Mouse (Mus musculus) telencephalon, adult 2 months (tissue): ENCODE results near the gene Arfgef2.

Experiments
- DNase-seq: peaks from one replicate; pipeline ENCODE4 v3.0.0-alpha.2; 2011; ENCODE audit warnings: low read depth, low spot score

Arfgef2 gene

GRCm38 (mm10) chr2:166856366-166856765 is 51.0 kb downstream of the Arfgef2 start:
- no peak for DNase-seq

DNA sequence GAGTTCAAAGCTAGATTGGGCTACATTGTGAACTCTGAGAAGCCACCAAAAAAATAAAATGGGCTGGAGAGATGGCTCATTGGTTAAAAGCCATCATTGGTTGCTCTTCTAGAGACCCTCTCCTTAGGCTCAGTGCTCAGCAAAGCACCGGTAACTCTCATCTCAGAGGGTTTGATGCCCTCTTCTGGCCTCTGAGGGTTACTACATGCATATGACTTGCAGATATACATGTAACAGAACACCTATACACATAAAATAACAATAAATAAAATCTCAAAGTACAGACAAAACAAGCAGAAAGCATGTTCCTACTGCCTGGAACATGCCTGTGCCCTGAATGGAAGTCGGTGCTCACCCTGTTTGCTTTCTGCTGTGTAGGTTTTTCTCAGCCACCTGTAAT is 51.7 kb downstream of the Arfgef2 start:
- DNase-seq: no peak

DNA sequence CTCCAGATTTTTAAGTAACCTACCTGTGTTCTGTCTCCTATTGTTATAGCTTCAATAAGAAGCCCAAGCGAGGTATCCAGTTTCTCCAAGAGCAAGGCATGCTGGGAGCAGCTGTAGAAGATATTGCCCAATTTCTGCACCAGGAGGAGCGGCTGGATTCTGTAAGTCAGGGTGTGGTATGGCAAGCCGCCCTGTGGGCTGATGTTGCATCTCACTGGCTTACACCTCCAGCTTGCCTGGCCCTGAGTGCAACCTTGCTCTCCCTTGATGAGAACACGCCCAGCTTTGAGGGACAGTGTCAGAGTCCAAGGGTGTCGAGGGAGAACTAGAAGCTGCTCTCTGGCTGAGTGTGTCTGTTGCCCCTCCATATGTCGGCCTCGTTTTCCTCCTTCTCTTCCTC is 53.8 kb downstream of the Arfgef2 start:
- DNase-seq: no peak

GRCm38 (mm10) chr2:166862505-166862904 is 57.1 kb downstream of the Arfgef2 start:
- no peak for DNase-seq

DNA sequence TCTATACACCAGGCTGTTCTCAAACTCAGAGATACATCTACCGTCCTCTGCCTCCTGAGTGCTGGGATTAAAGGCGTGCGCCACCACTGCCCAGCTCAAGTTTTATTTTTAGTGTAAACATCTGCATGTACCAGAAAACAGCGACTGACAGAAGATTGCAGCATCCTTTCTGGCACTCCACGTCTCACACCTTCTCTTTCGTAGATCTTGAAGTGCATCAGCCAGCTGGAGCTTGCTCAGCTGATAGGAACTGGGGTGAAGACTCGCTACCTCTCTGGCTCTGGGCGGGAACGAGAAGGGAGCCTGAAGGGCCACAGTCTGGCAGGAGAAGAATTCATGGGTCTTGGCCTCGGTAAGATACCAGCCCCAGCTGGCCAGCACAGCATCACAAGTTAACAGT is 60.1 kb downstream of the Arfgef2 start:
- DNase-seq: no peak

- DNase-seq: no peak
Observed at GRCm38 (mm10) chr2:166870271-166870865, 65.0 kb downstream of the Arfgef2 start.

DNA sequence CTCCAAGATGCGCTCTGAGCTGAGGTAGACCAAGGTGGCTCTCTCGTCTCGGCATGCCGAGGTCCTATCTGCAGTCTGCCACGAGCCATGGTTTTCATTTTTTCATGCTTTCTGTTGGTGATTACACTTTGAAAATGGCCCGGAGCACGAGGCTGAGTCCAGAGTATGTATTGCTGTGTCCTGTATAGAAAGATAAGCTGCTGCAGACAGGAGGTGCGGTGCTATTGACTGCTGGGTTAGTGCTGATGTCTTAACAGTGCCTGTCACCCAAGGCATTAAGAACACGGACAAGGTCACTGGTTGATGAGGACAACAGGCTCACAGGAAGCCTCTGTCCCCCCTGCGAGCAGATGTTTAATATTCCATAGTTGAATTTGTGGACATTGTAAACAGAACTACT is 65.5 kb downstream of the Arfgef2 start:
- DNase-seq: no peak

- DNase-seq: no peak
Observed at GRCm38 (mm10) chr2:166874675-166875280, 69.4 kb downstream of the Arfgef2 start.

DNA sequence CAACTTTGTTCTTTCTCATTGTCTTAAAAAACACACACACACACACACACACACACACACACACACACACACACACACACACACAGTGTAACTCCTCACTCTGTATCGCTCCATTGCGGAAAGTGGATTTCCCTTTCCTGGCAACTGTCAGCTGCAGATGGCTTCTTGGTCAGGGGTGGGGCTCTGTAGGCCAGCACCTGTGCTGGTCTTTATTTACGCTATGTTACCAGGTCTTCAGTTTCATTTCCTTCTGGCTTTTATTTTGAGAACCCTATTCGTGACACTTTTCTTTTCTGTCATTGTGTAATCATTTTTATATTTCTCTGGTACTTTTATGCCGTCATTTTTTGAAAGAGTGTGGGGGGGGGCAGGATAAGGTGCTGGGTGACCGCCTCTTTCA is 70.2 kb downstream of the Arfgef2 start:
- no peak for DNase-seq

- no peak for DNase-seq
Observed at GRCm38 (mm10) chr2:166876331-166876730, 70.9 kb downstream of the Arfgef2 start.

DNA sequence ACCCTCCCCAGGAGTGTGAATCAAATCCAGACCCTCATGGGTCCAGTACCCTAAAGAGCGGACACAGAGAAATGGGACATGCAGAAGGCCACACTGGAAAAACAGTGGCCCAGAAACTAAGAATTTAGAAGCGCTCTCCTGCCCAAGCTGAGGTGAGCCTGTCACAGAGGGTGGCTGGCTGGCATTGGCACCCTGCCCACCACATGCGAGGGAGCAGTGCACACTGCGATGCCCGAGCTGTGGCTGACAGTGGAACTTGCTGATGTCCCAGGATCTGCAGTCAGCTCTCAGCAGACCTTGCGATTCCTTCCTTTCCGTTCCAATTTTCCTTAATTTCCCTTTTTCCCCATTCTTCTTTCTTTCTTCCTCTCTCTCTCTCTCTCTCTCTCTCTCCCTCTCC is 79.7 kb downstream of the Arfgef2 start:
- DNase-seq: no peak

DNA sequence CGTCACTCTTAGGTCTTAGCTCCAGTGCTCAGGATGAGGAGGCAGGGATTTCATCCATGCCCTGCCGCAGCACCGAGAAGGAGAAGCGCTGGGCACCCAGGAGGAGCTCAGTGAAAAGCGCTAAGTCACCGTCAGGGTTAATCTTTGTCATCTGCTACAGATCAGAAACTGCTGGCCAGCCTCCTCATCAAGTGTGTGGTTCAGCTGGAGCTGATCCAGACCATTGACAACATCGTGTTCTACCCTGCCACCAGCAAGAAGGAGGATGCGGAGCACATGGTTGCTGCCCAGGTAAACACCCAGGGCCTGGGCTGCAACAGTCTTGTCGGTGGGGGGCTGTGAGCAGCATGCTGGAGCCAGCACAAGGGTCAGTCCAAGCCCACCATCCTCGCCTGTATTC is 80.2 kb downstream of the Arfgef2 start:
- DNase-seq: no peak

DNA sequence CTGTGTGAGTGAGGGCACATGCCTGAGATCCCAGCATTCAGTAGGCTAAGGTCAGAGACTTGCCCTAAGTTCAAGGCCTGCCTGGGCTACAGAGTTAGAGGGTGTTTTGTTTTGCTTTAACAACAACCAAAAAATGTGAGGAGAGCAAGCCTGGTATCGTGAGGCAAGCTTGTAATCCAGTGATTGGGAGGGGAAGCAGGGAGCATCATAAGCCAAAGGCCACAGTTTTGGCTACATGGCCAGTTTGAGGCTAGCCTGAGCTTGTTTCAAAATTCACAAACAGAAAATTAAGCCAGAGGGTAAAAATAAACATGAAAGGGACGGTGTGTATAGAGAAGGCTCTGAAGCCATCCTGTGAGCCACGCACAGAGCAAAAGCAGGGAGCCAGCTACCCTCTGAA is 80.8 kb downstream of the Arfgef2 start:
- DNase-seq: no peak

GRCm38 (mm10) chr2:166887816-166888215 is 82.4 kb downstream of the Arfgef2 start:
- DNase-seq: no peak

- no peak for DNase-seq
Observed at GRCm38 (mm10) chr2:166891366-166891880, 86.0 kb downstream of the Arfgef2 start.

DNA sequence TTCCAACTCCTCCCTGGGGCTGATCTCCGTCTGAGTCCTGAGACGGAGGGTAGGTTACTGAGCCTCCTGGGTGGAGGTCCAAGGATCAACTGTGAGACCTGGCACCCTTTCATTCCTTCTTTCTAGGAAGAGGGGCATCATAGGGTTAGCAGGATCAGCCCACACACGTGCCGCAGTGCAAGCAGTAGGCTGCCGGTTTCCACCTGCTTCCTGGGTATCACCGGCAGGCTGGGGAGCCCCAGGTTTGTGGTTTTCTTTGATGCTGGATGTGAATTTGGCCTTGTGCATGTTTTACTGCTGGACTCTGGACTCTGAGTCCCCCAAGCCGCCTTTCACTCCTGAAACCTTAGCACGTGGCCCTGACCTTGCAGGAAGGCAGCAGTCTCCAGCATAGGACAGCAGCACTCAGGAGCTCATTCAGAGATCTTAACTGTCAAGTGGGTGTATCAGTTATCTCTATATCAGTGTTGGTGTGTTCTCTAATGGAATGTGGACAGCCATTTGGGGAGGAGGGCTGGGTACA is 86.8 kb downstream of the Arfgef2 start:
- DNase-seq: no peak

- no peak for DNase-seq
Observed at GRCm38 (mm10) chr2:166893036-166893435, 87.6 kb downstream of the Arfgef2 start.

GRCm38 (mm10) chr2:166896368-166896767 is 91.0 kb downstream of the Arfgef2 start:
- no peak for DNase-seq

DNA sequence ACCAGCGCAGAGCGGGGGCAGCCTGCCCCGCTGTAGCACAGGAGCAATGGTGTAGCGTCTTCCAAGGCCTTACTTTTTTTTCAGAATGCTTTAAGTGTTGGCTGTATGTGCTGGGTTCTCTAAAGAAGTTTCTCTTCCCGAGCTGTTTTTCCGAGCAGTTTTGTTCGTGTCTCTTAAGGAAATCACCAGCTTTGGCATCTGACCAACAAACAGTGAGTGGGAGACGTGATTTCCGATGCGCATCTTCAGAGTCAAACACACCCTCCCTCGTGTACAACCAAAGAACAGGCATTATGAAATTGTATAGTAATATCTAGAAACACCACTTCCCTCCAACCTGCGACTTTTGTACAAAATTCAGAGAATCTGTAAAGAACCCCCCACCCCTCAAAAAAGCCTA is 91.6 kb downstream of the Arfgef2 start:
- no peak for DNase-seq

DNA sequence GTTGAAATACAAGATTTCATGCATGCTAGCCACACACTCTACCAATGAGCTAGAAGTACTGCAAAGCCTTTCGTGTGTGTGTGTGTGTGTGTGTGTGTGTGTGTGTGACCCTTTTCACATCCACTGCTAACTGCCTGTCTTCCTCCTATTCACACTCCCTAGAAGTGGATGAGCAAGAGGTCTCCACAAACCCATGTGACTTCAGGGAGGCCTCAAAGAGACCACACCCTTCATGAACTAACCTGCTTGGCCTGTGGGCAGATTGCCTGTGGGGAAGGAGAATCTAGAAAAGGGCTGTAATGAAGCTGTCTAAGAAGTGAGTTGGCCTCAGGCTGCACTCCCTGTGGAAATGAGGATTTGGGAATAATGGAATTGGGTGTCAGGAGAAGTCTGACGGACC is 93.8 kb downstream of the Arfgef2 start:
- DNase-seq: no peak

GRCm38 (mm10) chr2:166899746-166900145 is 94.4 kb downstream of the Arfgef2 start:
- DNase-seq: no peak

- no peak for DNase-seq
Observed at GRCm38 (mm10) chr2:166900792-166901505, 95.6 kb downstream of the Arfgef2 start.
